Mouse (Mus musculus) layer of hippocampus, postnatal 10 days (tissue): ENCODE measurements around the gene Gfy. TPM values are rescaled to one million over a fixed set of nuclear protein-coding genes. Genes with fewer than 3 reads are reported as not detected.
"Not testable (repeated sequence)": the region's sequence is repeated elsewhere in the genome, so short reads cannot be mapped to it uniquely, and the experiment has no call there.

Experiments
- DNase-seq, 2 experiments: peaks; one replicate each; pipeline ENCODE4 v3.0.0; 2021; ENCODE audit warnings: low spot score in 2 of 2
- total RNA-seq, 2 experiments: library from RNA; stranded (reverse); gene quantifications; 2 replicates each; pipeline ENCODE4 v1.2.3; 2021

The Gfy gene
- total RNA-seq, 2 experiments from 2014 or later = 0.18 to 0.43 TPM

DNA sequence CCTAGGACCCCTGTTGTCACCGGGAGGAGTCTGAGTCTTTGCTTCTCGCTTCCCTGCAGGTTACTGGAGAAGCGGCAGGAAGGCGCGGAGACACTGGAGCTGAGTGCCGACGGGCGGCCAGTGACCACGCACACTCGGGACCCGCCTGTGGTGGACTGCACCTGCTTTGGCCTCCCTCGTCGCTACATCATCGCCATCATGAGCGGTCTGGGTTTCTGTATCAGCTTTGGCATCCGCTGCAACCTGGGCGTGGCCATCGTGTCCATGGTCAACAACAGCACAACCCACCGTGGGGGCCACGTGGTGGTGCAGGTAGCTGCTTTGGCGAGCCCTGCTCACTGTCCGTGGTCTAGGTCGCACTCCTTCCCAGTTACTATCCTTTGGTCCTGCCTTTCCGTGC, 10.7 kb downstream of the Gfy start:
- no peak for DNase-seq

DNA sequence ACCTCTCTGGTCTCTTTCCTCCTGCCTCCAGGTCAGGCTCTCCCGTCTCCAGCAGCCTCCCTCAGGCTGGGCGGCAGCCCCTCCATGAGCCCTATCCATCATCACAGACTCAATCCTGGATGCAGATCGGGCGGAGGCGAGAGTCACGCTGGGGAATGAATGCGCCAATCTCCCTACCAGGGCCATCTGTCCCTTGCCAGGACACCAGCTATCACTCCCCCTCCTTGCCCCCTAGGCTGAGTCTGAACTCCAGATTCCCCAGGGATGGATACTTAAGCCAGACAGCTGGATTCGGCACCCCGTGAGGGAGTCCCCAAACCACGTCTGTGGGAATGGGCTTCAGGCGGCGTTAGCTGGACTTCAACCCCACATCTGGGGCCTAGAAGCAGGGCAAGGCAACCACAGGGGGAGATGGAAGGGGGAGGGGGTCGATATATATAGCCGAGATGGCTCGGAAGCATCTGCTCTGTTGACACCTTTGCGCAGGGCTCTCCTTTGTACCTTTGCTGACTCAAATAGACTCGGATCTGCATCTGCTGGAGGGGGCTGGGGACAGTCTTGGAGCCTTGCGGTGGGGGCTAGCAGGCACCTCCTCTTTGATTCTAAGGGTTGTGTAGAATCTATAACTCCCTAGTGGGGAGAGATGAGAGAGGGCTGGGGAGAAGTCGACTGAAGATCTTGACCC, 11.5 kb downstream of the Gfy start:
- peak; percentile 57 to 59 for DNase-seq

DNA sequence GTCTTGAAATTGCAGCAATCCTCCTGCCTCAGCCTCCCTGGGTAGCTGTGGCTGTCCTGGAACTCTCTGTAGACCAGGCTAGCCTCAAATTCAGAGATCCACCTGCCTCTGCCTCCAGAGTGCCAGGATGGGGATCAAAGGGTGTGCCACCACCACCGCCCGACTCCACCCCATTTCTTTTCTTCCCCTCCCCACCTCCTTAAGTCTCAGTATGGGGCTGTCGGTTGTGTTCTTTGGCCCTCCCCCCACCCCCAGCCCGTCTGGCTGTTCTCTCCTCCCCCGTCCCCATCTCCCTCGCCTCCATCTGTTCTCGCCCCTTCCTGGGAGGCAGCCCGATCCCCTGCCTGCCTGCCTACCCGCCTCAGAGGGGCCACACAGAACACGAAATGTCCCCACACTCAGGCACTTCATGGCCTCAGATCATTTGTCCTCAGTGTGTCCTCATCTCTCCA, 12.4 kb downstream of the Gfy start:
- peak in 1 of 2 experiments; percentile 34 for DNase-seq

DNA sequence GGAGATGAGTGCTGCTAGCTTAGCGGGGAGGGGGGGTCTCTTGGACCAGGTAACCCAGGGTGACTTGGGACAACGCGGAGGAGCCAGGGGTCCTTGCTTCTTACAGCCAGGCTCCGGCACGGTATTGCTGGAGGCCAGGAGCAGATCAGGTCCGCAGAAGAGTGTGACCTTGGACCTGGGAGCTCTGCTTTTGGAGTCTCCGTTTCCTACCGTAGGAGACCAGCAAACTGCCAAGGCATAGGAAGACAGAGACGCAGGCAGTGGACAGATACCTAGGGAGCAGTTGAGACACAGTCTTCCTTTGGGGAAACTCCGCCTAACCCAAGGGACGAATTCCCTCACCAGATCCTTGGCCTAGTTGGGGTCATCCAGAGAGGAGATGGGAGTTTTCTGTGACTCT, 13.7 kb downstream of the Gfy start:
- DNase-seq = no peak

DNA sequence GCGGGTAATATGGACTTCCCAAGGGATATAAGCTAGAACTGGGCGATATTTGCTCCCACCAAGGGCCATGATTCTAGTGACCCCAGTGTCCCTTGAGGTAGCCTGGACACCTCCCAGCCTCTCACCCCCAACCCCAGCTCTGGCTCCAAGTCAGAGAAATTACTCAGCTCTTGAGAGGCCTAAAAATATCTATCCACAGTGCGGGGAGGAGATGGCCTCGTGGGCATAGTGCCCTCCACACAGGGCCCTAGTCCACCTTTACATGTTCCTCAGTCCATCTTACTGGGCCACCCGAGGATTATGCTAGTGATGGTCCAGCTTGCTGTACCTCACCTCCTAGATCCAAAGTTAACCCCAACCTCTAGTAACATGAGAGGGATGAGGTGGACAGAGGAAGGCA, 14.5 kb downstream of the Gfy start:
- no peak for DNase-seq

DNA sequence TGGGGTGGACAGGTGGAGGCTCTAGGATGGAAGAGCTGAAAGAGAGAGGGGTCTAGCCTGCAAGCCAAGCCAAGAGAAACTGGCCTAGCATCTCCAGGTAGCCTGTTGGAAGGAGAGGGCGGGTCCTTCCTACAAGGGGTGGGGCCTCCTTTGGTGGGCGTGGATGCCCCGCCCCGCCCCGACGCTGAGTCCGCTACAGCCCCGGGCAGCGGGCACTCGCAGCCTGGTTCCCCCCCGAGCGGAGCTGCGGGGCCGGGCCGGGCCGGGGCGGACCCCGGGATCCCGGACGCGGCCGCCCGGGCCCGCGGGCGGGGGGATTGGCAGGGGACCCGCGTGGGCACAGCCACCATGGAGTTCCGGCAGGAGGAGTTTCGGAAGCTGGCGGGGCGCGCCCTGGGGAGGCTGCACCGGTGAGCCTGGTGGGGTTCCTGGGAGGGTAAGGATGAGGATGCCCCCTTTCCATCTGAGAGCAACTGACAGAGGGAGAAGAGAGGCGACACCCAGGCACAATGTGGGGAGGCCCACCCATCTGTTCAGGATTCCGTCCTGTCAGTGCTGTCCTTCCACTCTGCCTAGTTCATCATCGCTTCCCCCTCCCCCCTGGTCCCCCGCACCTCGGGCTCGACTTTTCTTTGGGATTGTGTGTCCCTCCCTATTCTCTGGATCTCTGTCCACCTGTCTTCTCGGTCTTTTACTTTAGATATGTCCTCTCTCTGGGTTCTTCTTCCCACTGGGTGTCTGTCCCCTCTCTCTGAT, 15.5 kb downstream of the Gfy start, which contains the start of gene Slc17a7:
Gene Slc17a7 (plus strand): TSS at position 215 of the 756 bp plus-strand sequence.
- DNase-seq = peak; percentile 41 to 53

DNA sequence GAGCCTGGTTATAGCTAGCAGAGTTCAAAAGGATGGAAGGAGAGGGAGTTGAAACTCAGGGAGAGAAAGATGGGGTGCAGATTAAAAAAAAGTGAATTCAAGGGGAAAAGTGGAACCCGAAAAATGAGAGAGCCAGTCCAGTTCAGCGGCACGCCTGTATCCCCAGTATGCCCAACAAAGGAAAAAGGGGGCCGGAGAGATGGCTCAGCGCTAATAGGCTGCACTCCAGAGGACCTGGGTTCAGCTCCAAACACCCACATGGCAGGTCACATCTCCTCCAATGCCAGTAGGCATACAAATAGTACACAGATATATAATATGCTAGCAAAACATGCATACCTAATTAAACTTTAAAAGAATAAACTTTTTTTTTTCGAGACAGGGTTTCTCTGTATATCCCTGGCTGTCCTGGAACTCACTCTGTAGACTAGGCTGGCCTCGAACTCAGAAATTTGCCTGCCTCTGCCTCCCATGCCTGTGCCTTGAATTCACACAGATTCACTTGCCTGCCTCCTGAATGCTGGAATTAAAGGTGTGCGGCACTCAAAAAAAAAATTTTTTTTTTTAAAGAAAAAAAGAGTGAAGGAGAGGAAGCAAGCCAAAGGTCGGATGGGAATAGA, 16.3 kb downstream of the Gfy start:
- no peak for DNase-seq

DNA sequence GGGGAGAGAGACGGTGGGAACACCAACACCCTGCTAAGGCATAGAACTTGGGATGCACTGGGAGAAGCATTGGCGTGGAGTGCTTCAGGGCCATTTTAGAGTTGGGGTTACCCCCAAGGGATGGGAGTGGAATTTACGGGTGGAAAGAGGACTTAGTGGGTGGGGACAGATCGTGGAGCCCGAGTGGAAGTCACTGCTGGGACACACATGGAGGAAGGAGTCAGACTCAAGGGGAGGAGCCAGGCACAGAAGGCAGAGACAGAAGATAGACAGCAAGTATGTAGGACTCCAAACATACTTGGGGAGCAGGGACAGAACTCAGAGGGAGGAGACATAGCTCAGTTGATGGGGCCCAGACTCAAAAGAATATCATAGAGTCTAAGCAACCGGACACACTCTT, 16.8 kb downstream of the Gfy start:
- no peak for DNase-seq

DNA sequence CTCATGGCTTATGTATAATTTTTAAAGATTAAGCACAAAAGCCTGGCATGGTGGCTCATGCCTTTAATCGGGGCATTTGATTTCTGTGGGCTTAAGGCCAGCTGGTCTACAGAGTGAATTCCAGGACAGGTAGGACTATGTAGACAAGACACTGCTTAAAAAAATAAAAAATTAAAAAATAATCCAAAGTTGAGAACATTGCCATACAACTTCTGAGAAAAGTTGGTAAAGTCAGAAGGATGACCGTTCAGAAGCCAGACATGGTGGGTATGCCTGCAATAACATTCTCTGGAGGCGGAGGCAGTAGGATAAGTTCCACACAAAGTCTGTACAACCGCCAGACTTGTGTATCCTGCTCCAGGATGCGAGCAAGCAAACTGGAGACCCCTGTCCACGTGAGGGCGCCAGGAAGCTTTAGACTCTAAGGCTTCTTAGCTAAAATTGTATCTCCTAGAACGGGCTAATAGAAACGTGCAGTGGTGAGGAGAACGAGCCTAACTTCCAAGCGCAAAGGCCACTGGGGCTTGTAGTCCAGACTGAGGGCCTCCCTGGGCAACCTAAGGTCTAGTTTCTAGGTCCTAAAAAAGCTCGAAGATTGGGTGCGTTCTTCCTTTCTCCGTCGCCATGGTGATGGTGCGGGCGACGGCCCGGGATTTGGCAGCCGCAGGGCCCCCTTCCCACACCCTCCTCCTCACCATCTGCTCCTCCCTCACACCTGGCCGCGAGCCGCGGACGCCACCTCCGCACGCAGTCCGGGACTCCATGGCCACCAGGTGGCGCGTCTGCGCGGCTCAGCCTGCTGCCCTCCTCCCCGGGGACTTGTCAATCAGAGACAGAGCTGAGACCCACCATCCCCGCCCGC, 17.5 kb downstream of the Gfy start:
- peak; percentile 96 to 97 for DNase-seq

DNA sequence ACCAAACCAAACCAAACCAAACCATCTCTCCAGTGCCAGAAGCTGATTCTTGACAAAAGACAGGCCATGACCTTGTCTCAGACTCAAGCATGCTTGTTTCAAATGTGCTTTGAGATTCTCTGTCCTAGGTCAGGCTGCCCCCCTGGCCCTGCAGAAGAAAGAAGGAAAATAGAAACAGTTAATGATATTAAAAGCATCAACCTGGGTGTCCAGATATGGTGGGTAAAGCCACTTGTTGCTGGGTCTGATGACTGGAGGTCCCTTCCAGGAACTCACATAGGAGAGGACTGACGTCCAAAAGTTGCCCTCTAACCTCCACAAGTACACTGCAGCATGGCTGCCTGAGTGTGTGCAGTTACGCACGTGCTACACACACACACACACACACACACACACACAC, 18.5 kb downstream of the Gfy start:
- no peak for DNase-seq

DNA sequence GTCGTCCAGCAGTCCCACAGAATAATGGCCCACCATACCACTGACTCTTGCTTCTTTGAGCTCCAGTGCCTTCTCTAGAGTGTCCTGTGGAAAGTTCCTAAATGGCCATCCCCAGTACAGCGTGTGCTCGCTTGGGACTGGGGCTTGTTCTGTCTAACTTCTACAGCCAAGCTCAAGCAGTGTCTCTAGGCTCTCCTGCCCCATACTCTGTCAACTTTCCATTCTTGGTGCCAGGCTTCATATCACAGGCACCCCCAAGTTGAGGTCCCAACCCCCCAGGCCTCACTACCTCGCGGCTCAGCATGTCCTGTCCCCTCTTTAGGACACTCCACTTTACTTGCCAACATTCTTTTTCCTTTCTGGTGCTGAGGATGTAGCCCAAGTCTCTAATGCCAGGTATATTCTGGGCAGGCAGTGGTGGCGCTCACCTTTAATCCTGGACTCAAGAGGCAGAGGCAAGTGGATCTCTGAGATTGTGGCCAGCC, 19.0 kb downstream of the Gfy start:
- no peak for DNase-seq

DNA sequence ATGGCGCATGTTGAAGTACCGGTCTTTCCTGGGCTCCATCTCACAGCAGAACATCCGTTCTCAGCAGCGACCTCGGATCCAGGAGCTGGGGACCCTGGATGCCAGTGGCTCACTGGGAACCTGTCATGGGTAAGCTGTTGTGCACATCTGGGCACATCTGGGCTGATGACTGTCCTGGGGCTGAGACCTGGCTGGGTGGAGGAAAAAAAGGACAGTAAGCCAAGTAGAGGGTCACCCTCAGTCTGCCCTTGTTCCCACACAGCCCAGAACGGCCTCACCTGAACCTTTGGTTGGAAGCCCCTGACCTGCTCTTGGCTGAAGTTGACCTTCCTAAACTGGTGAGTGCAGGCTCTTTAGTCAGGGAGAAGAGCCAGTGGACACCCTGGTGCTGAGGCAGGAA, 20.4 kb downstream of the Gfy start:
- no peak for DNase-seq

DNA sequence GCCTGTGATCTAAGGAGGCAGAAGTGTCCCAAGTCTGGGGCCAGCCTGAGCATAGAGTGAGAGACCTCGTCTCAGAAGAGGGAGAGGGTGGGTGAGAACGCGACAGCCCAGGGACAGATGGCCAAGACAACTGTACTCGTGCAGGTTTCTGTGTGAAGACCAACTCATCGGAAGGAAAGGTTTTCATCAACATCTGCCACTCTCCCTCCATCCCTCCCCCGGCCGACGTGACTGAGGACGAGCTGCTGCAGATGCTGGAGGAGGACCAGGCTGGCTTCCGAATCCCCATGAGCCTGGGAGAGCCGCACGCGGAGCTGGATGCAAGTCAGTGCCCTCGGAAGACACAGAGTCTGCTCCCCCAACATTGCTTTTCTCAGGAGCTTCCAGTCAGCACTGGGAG, 21.9 kb downstream of the Gfy start:
- DNase-seq = peak in 1 of 2 experiments; percentile 24

DNA sequence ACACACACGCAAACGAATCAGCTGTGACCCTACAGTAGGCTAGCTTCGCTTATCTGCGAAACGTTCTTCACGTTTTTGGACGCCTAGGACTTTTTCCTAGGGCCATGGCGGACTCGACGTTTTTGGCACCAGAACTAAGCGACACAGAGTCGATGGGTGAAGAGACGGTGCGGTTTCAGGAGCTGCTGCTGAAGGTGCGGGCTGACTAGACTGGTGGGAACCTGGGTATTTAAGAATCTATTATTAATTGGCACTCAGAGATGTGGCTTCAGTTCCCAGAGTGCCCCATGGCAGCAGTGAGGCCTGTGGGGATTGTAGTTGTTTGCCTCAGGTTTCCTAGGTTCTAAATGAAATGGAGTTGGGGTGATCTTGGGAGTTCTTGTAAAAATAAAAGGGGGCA, 23.2 kb downstream of the Gfy start:
- no peak for DNase-seq

DNA sequence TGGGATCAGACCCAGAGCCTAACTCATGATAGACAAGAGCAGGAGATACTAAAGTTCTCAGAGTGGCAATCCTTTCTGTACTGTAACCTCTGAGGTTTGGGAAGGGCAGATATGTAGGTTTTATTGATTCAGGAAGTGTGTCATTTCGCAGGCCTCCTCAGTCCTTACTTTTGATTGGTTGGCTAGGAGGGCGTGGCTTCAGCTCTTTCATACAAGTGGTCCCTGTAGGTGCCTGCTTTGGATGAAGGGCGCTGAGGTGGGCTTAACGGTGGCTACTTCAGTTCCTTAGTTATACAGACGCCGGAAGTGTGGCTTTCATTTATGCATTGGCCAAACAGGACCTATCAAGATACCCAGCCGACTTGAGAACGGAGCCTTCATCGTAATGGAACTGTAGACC, 23.8 kb downstream of the Gfy start:
- DNase-seq = no peak

DNA sequence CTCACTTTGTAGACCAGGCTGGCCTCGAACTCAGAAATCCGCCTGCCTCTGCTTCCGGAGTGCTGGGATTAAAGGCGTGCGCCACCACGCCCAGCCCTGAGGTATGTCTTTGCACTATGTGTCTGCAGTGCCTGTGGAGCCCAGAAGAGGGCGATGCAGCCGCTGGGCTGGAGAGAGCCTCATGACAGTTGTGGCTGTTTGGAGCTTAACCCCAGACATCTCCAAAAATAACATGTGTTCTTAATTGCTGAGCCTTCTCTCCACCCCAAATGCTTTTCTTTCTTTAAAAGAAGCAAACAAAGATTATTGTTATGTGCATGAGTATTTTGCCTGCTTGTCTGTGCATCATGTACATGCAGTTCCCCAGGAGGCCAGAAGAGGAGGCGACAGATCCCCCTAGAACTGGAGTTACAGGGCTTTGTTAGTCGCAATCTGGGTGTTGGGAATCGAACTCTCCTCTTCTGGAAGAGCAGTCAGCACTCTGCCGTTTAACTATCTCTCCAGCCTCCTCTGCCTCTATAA, 24.3 kb downstream of the Gfy start:
- peak; percentile 62 to 64 for DNase-seq

DNA sequence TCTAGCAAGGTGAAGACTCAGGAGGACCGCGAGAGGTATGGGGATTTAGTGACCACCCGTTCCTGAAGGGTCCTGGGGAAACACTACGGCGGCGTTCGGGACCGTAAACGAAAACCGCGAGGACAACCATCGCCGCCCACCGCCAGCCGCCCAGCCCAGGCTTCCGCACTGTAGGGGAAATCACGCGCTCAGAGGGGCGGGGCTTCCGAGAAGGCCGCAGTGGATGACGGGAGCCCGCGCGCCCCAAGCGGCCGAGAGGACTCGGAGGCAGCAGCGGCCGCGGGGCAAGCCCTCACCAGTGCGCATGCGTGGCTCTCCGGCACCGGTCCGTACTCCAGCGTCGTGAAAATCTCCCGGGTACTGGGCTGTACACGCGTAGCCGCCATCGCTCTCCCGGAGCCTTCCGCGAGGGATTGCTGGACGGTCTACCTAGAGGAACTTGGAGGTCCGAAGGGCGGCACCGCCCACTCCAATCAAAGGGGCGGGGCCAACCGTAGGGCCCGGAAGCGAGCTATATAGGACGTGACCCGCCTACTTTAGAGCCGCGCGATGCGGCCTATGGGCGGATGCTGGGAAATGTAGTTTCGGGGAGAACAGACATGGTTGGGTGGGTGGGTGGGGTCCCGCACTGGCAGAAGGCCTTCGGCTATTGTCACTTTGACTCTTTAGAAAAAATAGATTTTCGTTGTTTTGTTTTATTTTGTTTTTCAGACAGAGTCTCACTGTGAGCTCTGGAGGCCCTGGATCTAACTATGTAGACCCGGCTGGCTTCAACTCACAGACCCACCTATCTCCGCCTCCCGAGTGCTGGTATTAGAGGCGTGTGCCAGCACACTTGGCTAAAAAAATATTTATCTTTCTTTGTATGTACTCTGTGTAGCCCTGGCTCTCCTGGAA, 25.0 kb downstream of the Gfy start, which contains the start of the genes Pih1d1 and Aldh16a1:
Gene Pih1d1 (plus strand): TSS at position 208 of the 897 bp plus-strand sequence.
Gene Aldh16a1 (minus strand): TSS at position 489 of the 897 bp plus-strand sequence.
- DNase-seq = peak; percentile 96 to 99

DNA sequence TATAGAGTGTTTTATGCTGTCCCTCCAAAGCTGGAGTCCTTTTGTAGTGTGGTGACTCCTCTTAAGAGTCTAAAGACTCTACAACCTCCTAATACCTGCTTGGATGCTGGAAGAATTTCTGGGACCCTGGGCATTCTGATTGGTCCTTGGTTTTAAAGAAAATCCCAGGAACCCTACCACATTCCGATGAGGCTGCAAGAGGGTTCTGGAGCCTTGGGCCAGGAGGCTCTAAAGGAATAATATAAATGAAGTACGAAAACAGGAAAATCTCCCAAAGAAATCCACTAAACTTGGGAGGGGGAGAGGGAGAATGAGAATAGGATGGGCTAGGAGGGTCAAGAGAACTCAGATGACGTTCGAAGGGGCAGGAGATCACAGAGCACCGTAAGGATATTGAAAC, 25.8 kb downstream of the Gfy start:
- DNase-seq = no peak

DNA sequence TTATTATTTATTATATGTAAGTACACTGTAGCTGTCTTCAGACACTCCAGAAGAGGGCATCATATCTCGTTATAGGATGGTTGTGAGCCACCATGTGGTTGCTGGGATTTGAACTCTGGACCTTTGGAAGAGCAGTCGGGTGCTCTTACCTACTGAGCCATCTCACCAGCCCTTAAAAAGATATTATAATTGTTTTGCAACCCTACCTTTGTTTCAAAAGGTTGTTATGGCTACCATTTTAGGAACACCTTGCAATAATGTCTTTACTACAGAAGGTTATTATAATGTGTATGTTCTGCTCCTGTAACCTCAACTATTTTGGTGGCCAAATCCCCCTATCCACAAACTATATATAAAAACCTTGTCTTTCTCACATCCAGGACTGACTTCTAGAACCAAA, 26.3 kb downstream of the Gfy start:
- not testable (repeated sequence) for DNase-seq

DNA sequence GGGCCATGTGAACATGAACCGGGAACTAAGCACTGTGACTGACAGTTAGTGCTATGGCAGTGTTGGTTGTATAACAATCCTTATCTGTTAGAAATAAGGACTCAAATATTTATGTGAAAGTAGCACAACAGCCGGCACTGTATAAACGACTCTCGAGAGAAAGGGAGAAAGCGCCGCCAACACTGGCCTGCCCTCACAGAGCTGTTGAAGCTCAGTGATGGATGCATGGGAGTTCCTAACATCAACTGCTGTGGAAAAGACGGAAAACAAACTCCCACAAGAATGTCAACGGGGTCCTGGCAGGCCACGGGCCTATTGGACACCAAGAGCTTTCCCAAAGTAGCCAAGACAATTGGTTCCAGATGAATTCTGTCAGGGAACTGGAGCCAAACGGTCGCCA, 28.1 kb downstream of the Gfy start:
- DNase-seq = no peak
